Mouse (Mus musculus) MEL-GATA-1-ER (cell line): ENCODE data around the gene Cdk8.

Experiments used
- DNase-seq: peaks from one replicate; pipeline ENCODE4 v3.0.0-alpha.2; 2012; ENCODE audit warnings: low read depth; ENCODE audit errors: extremely low read depth

The Cdk8 gene

DNA sequence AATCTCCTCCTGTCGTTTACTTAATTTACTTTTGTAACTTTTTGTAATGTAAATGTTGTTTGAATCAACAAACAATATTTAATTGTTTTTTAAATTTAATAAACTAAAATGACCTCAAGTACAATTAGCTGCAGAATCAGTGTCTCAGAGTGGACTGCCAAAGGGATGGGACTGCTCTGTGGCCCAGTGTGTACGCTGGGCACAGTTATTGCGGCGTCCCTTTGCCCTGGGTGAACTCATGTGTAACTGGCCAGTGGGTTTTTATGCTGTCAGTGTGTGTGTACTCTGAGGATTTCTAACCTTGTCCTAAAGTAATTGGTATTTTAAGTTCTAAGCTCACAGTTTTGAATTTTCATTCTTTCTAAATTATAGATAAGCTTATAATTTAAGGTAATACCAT, 46.5 kb downstream of the Cdk8 start:
- no peak for DNase-seq

GRCm38 (mm10) chr5:146280012-146280411, 49.0 kb downstream of the Cdk8 start:
- DNase-seq = no peak

DNA sequence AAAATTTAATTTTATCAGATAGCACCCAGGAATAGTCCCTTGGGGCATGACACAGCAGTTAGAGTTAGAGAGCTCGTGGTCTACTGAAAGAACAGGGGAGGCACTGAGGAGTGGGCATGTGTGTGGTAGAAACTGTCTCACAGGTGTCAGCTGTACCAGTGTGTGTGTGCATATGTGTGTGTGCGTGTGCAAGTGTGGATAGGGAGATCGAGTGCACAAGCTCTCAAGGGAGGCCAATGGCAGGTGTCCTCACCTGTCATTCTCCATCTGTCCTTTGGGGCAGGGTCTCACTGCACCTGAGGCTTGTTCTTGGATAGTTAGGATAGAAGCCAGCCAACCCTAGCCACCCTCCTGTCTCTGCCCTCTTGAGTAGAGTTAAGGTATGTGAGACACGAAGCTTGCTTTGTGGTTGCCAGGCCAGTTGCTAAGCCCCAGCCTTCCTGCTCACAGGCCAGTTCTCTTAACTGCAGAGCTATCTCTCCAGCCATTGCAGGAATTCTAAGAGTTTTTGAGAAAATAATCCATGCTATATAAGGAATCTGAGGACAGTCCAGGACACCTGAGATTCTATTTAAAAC, 50.3 kb downstream of the Cdk8 start:
- DNase-seq = no peak

DNA sequence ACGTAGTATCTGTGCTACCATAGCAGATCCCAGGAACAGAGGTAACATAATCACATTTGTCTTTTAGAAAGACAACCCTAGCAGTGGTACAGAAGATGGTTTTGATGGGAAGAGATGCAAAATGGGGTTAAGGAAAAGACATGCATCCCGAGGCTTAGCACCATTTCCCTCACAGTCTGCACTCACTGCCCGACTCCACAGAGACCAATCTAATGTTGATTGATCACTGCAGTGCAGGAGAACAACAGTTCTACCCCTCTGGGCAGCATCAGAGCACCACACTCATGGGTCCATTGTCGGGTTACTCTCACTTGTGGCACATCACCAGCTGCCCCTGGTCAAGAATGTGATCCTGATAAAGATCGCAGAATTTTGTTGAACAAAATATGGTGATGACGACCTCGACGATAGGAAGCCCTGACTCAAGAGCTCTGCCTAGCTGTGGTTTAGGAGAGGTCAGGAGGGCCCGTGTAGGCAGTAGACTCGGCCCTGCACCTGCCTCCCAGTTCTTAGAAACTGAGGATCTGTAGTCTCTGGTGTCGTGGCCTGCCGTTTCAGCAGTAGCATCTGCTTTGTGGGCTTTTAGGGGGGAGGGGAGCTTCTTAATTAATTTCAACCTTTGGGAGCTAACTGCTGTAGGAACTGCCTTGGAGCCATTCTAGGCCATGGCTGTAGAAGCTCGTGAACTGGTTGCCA, 51.0 kb downstream of the Cdk8 start:
- no peak for DNase-seq

DNA sequence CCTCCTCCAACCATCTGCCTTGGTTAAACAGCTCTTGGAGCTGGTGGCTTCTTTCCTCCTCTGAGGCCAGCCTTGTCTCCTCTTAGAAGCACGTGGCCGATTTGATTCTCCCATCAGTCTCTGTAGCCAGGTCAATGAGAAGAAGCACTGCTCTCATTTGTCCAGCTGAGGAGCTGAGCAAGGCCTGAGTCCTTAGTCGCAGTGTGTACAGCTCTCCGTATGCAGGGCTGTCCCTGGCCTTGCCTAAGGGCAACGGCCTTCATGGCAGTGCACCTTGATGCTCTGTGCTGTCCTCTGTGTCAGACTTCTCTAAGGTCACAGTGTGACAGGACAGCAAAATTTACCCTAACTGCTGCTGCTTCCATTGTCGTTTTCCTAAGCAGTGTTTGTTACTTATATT, 52.9 kb downstream of the Cdk8 start:
- no peak for DNase-seq

DNA sequence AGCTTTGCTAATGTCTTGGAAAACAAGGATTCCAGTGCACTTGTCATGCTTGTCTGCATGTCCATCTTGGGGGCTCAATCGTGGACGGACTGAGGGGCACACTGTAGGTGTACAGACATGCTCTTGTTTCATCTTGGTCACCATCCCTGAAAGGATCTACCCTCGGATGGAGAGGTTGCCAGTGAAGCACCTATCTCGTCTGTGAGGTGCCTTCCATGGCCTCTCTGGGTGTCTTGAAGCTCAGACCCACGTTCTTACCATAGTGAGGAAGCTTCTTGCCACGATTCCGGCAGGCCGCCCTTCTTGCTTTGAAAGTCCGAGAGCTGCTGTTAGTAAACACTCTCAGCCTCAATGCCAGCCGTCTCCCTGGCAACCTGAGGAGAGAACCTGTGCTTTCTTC, 56.4 kb downstream of the Cdk8 start:
- no peak for DNase-seq

DNA sequence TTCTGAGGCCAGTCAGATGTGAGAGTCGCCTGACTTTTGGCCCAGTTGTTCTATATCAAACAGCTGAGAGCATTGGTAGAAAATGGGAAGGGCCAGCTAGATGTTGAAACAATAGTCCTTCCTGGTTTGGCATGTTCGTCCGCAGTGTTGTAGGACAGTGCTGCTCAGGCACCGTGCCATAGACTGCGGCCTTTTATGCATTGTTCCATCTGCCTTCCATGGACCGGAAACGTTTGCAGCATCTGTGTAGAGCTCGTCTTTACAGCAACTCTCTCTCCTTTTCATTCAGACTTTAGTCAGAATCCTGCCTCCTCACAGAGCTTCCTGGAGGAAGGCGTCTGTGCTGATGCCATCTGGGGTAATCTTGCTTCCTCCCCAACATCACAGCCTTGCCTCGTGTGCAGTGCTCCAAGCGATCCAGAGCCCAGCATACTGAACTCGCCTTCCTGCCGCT, 57.0 kb downstream of the Cdk8 start:
- no peak for DNase-seq

GRCm38 (mm10) chr5:146289921-146290320, 58.9 kb downstream of the Cdk8 start:
- DNase-seq = no peak

GRCm38 (mm10) chr5:146290446-146290845, 59.4 kb downstream of the Cdk8 start:
- DNase-seq = no peak

GRCm38 (mm10) chr5:146291560-146291959, 60.5 kb downstream of the Cdk8 start:
- no peak for DNase-seq

DNA sequence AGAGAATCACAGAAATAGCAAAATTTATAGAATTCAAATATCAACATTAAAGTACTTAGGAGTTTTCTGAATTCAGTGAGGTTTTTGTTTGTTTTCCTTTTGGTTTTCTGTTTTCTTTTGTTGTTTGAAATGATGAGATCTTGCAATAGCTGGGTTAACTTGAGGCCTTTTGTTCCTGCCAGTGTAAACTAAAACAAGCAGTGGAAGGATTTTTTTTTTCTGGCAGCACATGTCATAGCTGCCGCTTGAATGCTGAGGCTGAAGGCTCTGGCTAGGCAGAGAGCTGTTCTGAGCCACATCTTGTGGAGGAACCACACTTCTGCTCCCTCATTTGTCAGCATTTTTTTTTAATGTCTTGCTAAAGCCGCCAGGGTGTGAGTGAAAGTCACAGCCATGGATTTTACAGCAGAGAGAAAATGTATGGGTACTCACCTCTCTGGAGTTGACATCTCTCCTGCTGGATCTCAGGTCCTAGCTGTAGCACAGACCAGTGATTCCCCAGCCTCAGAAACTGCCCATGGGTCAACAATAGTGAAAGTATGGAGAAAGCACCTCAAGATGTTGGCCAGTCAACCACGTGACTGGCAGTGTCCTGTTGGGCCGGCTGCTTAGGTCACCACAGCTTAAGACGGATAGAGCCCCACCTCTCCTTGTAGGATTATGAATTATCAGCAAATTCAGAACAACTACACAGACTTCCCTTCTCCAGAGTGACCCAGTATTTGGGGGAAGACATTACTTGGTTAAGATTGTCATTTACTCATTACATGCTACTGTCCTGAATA, 62.1 kb downstream of the Cdk8 start:
- DNase-seq = no peak

GRCm38 (mm10) chr5:146293919-146294700, 63.1 kb downstream of the Cdk8 start:
- DNase-seq = no peak

DNA sequence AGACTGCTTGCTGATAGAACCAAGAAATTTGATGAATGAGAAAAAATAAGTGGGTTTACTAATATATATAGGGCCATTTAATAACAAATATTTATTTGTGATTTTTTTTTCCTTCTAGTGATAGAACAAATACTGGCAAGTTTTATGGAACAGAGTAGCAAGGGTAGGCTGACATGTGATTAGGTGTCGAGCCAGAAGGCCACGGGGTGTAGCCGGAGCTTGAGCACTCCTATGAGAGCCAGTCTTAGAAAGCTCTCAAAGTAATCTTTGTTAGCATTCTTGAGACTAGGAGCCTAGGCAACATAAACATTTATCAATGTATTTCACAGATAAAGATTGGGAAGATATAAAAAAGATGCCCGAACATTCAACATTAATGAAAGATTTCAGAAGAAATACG, 63.8 kb downstream of the Cdk8 start:
- DNase-seq = no peak

GRCm38 (mm10) chr5:146298807-146299519, 67.9 kb downstream of the Cdk8 start:
- no peak for DNase-seq

- DNase-seq = no peak
Observed at GRCm38 (mm10) chr5:146299520-146299870, 68.5 kb downstream of the Cdk8 start.

DNA sequence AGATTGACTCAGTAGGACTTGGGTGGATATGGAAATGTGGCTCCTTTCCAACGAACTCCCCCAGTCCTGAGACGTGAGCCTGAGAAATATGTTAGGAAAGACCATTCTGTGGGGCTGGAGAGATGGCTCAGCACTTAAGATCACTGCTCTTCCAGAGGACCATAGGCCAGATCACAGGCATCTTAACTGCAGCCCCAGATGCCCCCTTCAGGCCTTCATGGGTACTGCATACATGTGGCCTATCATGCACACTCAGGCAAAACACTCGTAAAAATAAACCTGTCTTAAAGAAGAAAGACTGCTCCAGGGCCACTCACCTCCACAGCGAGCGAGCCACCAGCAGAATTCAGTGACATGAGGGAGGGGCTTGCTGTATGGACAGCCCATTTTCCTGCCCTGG, 72.4 kb downstream of the Cdk8 start:
- DNase-seq = peak; percentile 47

DNA sequence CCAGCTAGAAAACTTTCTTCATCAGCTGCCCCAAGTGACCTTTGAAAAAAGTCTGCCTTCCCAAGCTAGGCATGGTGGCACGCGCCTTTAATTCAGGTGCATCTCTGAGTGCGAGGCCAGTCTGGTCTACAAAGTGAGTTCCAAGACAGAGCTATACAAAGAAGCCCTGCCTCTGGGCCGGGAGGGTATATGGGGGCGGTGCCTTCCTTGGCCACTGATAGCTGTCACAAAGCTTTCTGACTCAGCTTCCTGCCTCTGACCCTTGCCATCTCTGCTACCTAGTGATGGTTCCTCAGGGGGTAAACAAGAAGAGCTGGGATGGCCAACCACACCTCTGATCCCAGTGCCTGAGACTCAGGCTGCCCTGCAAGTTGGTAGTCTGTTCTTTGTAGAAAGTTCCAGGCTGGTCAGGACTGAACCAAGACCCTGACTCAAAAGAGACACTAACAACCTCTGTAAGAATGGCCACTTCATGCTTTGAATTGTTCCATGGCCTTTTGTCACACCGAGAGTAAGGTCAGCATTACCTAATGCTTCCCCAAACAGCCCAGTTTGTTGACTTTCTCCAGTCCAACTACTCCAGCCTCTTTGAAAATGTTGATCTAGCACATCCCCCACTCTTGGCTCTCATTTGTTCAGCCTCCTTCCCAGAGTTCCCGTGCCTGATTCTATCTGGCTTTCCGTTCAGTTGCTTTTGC, 76.2 kb downstream of the Cdk8 start:
- DNase-seq = peak; percentile 57

GRCm38 (mm10) chr5:146307744-146308096, 76.7 kb downstream of the Cdk8 start:
- peak; percentile 96 for DNase-seq

- DNase-seq = no peak
Observed at GRCm38 (mm10) chr5:146314538-146314937, 83.5 kb downstream of the Cdk8 start.

GRCm38 (mm10) chr5:146315268-146315921, 84.4 kb downstream of the Cdk8 start:
- DNase-seq = no peak
